Mouse (Mus musculus): Measurements from ENCODE around the gene Renbp. TPM values are rescaled to one million over a fixed set of nuclear protein-coding genes. Genes with fewer than 3 reads are reported as not detected.

The Renbp gene
- 37.5 and 42.3 TPM in 2 replicates for polyA plus RNA-seq (2012; rRNA removed)

GRCm38 (mm10) chrX:73930402-73931062 is at the start of gene Renbp:
Renbp (minus strand) TSS chrX:73930850.
- 49% methylated on average over 17 of the region's 17 CpGs for WGBS
- peak within 1 kb of the TSS; percentile 83 for H3K4me3 ChIP-seq (replicated peaks; ENCODE audit: extremely low read depth, low read depth, low read length)
- TF ChIP-seq CTCF (IDR thresholded peaks at IDR 0.05; ENCODE audit: insufficient read depth, low read length) (peak; percentile 19; the same call in 1 of the 2 replicates), POLR2A (IDR thresholded peaks at IDR 0.05; ENCODE audit: borderline replicate concordance, extremely low read depth, low read depth, low read length) (peak; percentile 40; the same call in 1 of the 2 replicates)
- peaks cover 4% of the 10 kb centered on the region for H3K4me1 ChIP-seq (ENCODE audit: control insufficient read depth, insufficient read depth, low read length)
- peak; percentile 66 for DNase-seq

- DNase-seq = no peak
- TF ChIP-seq POLR2A (IDR thresholded peaks at IDR 0.05; ENCODE audit: borderline replicate concordance, extremely low read depth, low read depth, low read length) = no peak
- no peak for TF ChIP-seq CTCF (IDR thresholded peaks at IDR 0.05; ENCODE audit: insufficient read depth, low read length)
- Histone ChIP-seq H3K4me3 (replicated peaks; ENCODE audit: extremely low read depth, low read depth, low read length) (no peak overlapping the region), H3K4me1 (ENCODE audit: control insufficient read depth, insufficient read depth, low read length) (no peaks in the 10 kb centered on the region)
- WGBS = 79% methylated on average over 1 of the region's 1 CpGs
These were observed 47.1 kb upstream of the Renbp start for GRCm38 (mm10) chrX:73977783-73978182.

- WGBS = 93% methylated on average over 2 of the region's 2 CpGs
- TF ChIP-seq CTCF (IDR thresholded peaks at IDR 0.05; ENCODE audit: insufficient read depth, low read length) = no peak
- TF ChIP-seq POLR2A (IDR thresholded peaks at IDR 0.05; ENCODE audit: borderline replicate concordance, extremely low read depth, low read depth, low read length) = no peak
These were observed 45.6 kb upstream of the Renbp start for GRCm38 (mm10) chrX:73976283-73976682.

GRCm38 (mm10) chrX:73972774-73973173 is 42.1 kb upstream of the Renbp start:
- DNase-seq = no peak
- WGBS = 74% methylated on average over 4 of the region's 4 CpGs

More at GRCm38 (mm10) chrX:73976283-73976682, 45.6 kb upstream of the Renbp start:
- Histone ChIP-seq H3K4me1 (ENCODE audit: control insufficient read depth, insufficient read depth, low read length) (no peaks in the 10 kb centered on the region), H3K4me3 (replicated peaks; ENCODE audit: extremely low read depth, low read depth, low read length) (no peak overlapping the region)
- DNase-seq = no peak

GRCm38 (mm10) chrX:73970781-73971180 is 40.1 kb upstream of the Renbp start:
- no peaks in the 10 kb centered on the region for H3K4me1 ChIP-seq (ENCODE audit: control insufficient read depth, insufficient read depth, low read length)
- no peak overlapping the region for H3K4me3 ChIP-seq (replicated peaks; ENCODE audit: extremely low read depth, low read depth, low read length)
- TF ChIP-seq POLR2A (IDR thresholded peaks at IDR 0.05; ENCODE audit: borderline replicate concordance, extremely low read depth, low read depth, low read length) (no peak), CTCF (IDR thresholded peaks at IDR 0.05; ENCODE audit: insufficient read depth, low read length) (no peak)
- DNase-seq = no peak

More at GRCm38 (mm10) chrX:73972774-73973173, 42.1 kb upstream of the Renbp start:
- H3K4me1 ChIP-seq (ENCODE audit: control insufficient read depth, insufficient read depth, low read length) = no peaks in the 10 kb centered on the region
- TF ChIP-seq CTCF (IDR thresholded peaks at IDR 0.05; ENCODE audit: insufficient read depth, low read length) (no peak), POLR2A (IDR thresholded peaks at IDR 0.05; ENCODE audit: borderline replicate concordance, extremely low read depth, low read depth, low read length) (no peak)
- H3K4me3 ChIP-seq (replicated peaks; ENCODE audit: extremely low read depth, low read depth, low read length) = no peak overlapping the region

DNA sequence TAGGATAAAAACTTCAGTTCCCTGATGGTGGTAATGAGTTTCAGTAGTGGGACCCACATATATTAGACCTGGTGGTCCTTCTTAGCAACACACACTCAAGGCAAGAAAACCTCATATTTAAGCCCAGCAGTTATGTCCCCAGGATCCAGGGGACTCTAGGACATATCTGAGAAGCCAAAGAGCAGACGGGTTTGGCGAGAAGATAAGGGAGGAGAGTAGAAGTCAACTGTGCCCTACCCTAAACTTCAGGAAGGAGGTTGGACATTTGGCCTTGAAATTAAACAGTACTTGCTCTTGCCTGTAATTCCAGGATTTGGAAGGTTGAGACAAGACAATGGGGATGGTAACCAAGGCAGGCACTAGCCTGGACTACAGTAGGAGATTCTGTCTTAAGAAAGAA is 39.1 kb upstream of the Renbp start:
- Histone ChIP-seq H3K4me1 (ENCODE audit: control insufficient read depth, insufficient read depth, low read length) (no peaks in the 10 kb centered on the region), H3K4me3 (replicated peaks; ENCODE audit: extremely low read depth, low read depth, low read length) (no peak overlapping the region)
- DNase-seq = no peak
- WGBS = 85% methylated on average over 2 of the region's 2 CpGs
- TF ChIP-seq CTCF (IDR thresholded peaks at IDR 0.05; ENCODE audit: insufficient read depth, low read length) = no peak
- no peak for TF ChIP-seq POLR2A (IDR thresholded peaks at IDR 0.05; ENCODE audit: borderline replicate concordance, extremely low read depth, low read depth, low read length)

GRCm38 (mm10) chrX:73969167-73969566 is 38.5 kb upstream of the Renbp start:
- DNase-seq = no peak
- WGBS = 77% methylated on average over 1 of the region's 1 CpGs
- H3K4me1 ChIP-seq (ENCODE audit: control insufficient read depth, insufficient read depth, low read length) = peaks cover 4% of the 10 kb centered on the region
- no peak overlapping the region for H3K4me3 ChIP-seq (replicated peaks; ENCODE audit: extremely low read depth, low read depth, low read length)
- no peak for TF ChIP-seq POLR2A (IDR thresholded peaks at IDR 0.05; ENCODE audit: borderline replicate concordance, extremely low read depth, low read depth, low read length)
- no peak for TF ChIP-seq CTCF (IDR thresholded peaks at IDR 0.05; ENCODE audit: insufficient read depth, low read length)

DNA sequence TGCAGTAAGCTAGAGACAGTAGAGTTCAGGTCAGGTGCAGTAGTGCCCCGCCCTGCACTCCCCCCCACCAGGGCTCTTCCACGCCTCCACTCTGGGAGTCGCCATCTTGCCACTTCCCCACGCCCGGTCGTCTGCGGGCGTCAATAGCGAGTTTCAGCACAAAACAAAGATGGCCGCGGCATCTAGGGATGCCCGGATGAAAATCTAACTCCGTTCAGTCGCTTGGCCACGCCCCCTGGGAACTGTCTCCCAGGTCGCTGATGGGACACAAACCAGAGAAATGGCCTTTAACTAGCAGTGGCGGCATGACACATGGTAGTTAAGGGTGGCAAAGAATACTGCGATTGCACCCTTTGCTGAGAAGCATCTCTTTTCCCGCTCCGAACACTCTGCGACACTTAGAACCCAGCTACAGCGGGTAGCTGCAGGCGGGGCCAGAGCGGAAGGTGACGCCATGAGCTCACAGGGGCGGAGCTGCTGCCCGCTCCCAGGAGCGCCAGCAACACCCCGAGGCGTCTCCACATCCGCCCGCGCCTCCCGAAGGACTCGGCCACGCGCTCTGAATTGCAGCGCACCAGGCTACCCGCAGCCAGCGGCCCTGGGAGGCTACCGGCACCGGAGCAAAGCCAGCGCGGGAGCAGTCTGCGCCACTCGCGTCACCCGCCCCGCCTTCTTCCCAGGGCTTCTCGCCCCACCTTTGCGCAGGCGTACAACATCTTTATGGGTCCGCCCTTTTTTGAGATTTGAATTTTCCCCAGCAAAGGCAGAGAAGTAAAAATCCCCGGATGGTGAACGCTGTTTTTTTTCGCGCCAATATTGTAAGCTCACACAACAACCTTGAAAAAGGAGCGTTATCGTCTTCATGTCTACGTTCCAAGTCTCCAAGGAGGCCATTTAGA is 36.8 kb upstream of the Renbp start:
- Histone ChIP-seq H3K4me1 (ENCODE audit: control insufficient read depth, insufficient read depth, low read length) (peaks cover 8% of the 10 kb centered on the region), H3K4me3 (replicated peaks; ENCODE audit: extremely low read depth, low read depth, low read length) (peak overlapping the region; percentile 79)
- TF ChIP-seq CTCF (IDR thresholded peaks at IDR 0.05; ENCODE audit: insufficient read depth, low read length) (no peak), POLR2A (IDR thresholded peaks at IDR 0.05; ENCODE audit: borderline replicate concordance, extremely low read depth, low read depth, low read length) (peak; percentile 58)
- peak; percentile 84 for DNase-seq
- 23% methylated on average over 59 of the region's 60 CpGs for WGBS

DNA sequence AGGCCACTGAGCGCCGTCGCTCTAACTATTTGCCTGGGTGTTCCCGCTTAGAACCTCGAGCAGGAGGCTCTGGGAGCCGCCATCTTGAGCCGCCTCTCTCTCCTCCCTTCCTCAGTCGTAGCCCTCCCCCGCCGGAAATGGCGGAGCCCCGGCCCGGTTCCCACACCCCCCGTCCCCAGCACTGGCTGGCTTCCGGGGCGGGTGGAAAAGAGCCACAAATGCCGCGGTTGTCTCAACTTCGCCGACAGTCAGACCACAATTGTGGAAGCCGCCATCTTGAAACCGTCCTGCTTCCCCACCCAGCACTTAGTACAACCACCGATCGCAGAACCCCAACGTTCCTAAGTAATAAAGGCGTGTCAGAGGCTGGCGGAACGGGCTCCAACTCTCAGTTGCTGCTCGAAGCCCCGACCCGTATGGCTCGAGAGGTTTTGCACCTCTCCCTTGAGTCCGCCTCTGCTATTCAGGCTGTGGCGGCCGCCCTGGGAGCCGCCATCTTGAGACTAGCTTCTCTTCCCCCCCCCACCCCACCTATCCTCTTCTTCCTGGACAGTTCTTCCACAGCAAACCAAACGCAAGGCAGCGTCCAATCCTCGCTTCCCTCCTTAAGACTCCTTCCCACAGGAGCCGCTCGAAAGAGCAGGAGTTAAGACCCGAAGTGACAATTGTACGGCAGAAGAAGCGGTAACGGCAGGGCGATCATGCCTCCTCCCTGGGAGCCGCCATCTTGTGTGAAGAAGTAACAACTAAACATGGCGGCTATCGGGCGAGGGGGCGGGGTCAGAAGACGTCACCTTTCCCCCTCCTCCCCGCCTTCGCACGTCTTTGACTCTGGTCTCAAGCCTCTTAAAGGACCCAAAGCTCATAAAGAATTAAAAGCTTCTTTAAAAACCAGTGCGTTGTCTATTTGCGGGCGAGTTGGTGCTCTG is 35.9 kb upstream of the Renbp start, which contains the start of gene Hcfc1:
Hcfc1 (minus strand) TSS at position 110 of the 929 bp plus-strand sequence.
- Histone ChIP-seq H3K4me1 (ENCODE audit: control insufficient read depth, insufficient read depth, low read length) (peaks cover 9% of the 10 kb centered on the region), H3K4me3 (replicated peaks; ENCODE audit: extremely low read depth, low read depth, low read length) (peak within 1 kb of the TSS; percentile 79)
- peak; percentile 82 for DNase-seq
- WGBS = 19% methylated on average over 58 of the region's 58 CpGs
- TF ChIP-seq CTCF (IDR thresholded peaks at IDR 0.05; ENCODE audit: insufficient read depth, low read length) = no peak
- TF ChIP-seq POLR2A (IDR thresholded peaks at IDR 0.05; ENCODE audit: borderline replicate concordance, extremely low read depth, low read depth, low read length) = peak; percentile 87; the same call in 1 of the 2 replicates

Data from lung, adult 2 months (tissue).